ENCODE assay signal across 15 mouse cellular contexts in genomic region chr10:4646851-4647250, GRCm38 (mm10).
"Had no signal": no experiment of that assay in that cellular context is flagged by ENCODE, and none has a peak within 500 bp of the region (broad histone marks: within the 10 kb centered on the region; RNA-seq: fewer than 3 reads in every experiment).

No protein-coding gene starts in this region.

- DNase-seq: liver, postnatal 0 days; lung, adult 2 months; lung, postnatal 14 days; lung, postnatal 36 days; midbrain, embryonic 14.5 days; retina, postnatal 1 day; right cerebral cortex, adult 18-20 months; right cerebral cortex, postnatal 25 days; right cerebral cortex, postnatal 4 days; spleen, adult 18-20 months; thymus, adult 18-20 months; thymus, postnatal 14 days; thymus, postnatal 36 days had no signal

- ATAC-seq: liver, postnatal 0 days; lung, postnatal 0 days; midbrain, embryonic 16.5 days had no signal
